Mouse (Mus musculus): ENCODE results near the gene Anks1.

GRCm38 (mm10) chr17:27916366-27916765, 7.3 kb downstream of the Anks1 start:
- TF ChIP-seq CTCF (IDR thresholded peaks at IDR 0.05; ENCODE audit: low read depth, low read length) (no peak), POLR2A (IDR thresholded peaks at IDR 0.05; ENCODE audit: borderline replicate concordance, low read depth, low read length) (no peak)
